Mouse (Mus musculus) intestine, embryonic 16.5 days (tissue): Measurements from ENCODE around the gene Insl5. TPM values are rescaled to one million over a fixed set of nuclear protein-coding genes. Genes with fewer than 3 reads are reported as not detected.

Experiments
- ATAC-seq: fragments of 200-750 bp; cut with Nextera tagmentation; 2 replicates; pipeline ENCODE4 v1.8.0; 2017; ENCODE audit warnings: moderate TSS enrichment, moderate library complexity
- H3K27ac ChIP-seq: fragments of 300-500 bp; sonication (generic); 2 replicates; pipeline ENCODE4 v1.5.1; 2014; ENCODE audit warnings: mild to moderate bottlenecking, low read length
- H3K27me3 ChIP-seq: fragments of 300-500 bp; sonication (generic); replicated peaks from 2 replicates; pipeline ENCODE4 v1.6.1; 2014; ENCODE audit warnings: low read length, control low read depth, mixed read lengths; ENCODE audit not compliant: control insufficient read depth, insufficient read depth
- H3K36me3 ChIP-seq: fragments of 300-500 bp; sonication (generic); 2 replicates; pipeline ENCODE4 v1.6.1; 2014; ENCODE audit warnings: low read length, control low read depth; ENCODE audit not compliant: control insufficient read depth, insufficient read depth
- H3K4me1 ChIP-seq: fragments of 300-500 bp; sonication (generic); 2 replicates; pipeline ENCODE4 v1.6.1; 2014; ENCODE audit warnings: low read length, control low read depth, mixed read lengths; ENCODE audit not compliant: control insufficient read depth, insufficient read depth
- H3K4me2 ChIP-seq: fragments of 300-500 bp; sonication (generic); 2 replicates; pipeline ENCODE4 v1.6.1; 2014; ENCODE audit warnings: low read depth, low read length, control low read depth
- H3K4me3 ChIP-seq: fragments of 300-500 bp; sonication (generic); 2 replicates; pipeline ENCODE4 v1.5.1; 2014; ENCODE audit warnings: mild to moderate bottlenecking, low read length
- H3K9ac ChIP-seq: fragments of 300-500 bp; sonication (generic); 2 replicates; pipeline ENCODE4 v1.6.1; 2014; ENCODE audit warnings: low read depth, low read length
- H3K9me3 ChIP-seq: fragments of 300-500 bp; sonication (generic); 2 replicates; pipeline ENCODE4 v1.6.1; 2016; ENCODE audit warnings: low read length, control low read depth; ENCODE audit not compliant: control insufficient read depth
- WGBS: fragments of 180-500 bp; shearing (Covaris S2); extraction: QIAGEN DNeasy Blood & Tissue Kit; methylation state at CpG from one replicate; pipeline ENCODE4 v1.1.7; 2014; 5-methylcytosine and 5-hydroxymethylcytosine counted together
- polyA plus RNA-seq: library from polyadenylated mRNA; unstranded; fragments of >200 nt; fragmentation: Nextera tagmentation; extraction: Ambion mirVana; gene quantifications from 2 replicates; pipeline ENCODE4 v1.2.1, GENCODE M21; 2015

Insl5 gene
- polyA plus RNA-seq, 1 experiment from 2014 or later, result 2.7 TPM

- H3K4me2 ChIP-seq, result no peak overlapping the region
- H3K36me3 ChIP-seq, result no peaks in the 10 kb centered on the region
- WGBS, result 68% methylated on average over 5 of the region's 5 CpGs
- H3K27me3 ChIP-seq, result no peaks in the 10 kb centered on the region
- no peak overlapping the region for H3K27ac ChIP-seq
- no peak overlapping the region for H3K4me3 ChIP-seq
- no peak for ATAC-seq
- no peak overlapping the region for H3K9ac ChIP-seq
- no peaks in the 10 kb centered on the region for H3K9me3 ChIP-seq
- no peaks in the 10 kb centered on the region for H3K4me1 ChIP-seq
Measured at GRCm38 (mm10) chr4:102971159-102971558, 55.5 kb downstream of the Insl5 start.

- Histone ChIP-seq H3K9ac (no peak overlapping the region), H3K4me1 (no peaks in the 10 kb centered on the region), H3K9me3 (no peaks in the 10 kb centered on the region), H3K36me3 (no peaks in the 10 kb centered on the region), H3K27me3 (no peaks in the 10 kb centered on the region), H3K27ac (no peak overlapping the region), H3K4me3 (no peak overlapping the region), H3K4me2 (no peak overlapping the region)
- no peak for ATAC-seq
- WGBS, result 90% methylated on average over 5 of the region's 5 CpGs
Measured at GRCm38 (mm10) chr4:102969599-102969998, 57.0 kb downstream of the Insl5 start.

Other genes with a start within 250 kb of the Insl5 start
- gene Tctex1d1, start 48.2 kb downstream of the Insl5 start, polyA plus RNA-seq, result 0.95 and 1.0 TPM in 2 replicates
- gene Mier1, start 87.5 kb upstream of the Insl5 start, polyA plus RNA-seq, result 22.9 and 29.8 TPM in 2 replicates
- 1.2 and 1.7 TPM in 2 replicates for gene Wdr78, start 87.7 kb upstream of the Insl5 start, polyA plus RNA-seq
- 5.4 and 5.6 TPM in 2 replicates for gene Slc35d1, start 188.3 kb upstream of the Insl5 start, polyA plus RNA-seq